Comparison of ENCODE assay signal across 10 mouse cellular contexts in genomic region chr19:56637035-56637683, GRCm38 (mm10).
DNase-seq lines count a peak whose midpoint lies in the region; ATAC-seq lines count a peak whose summit lies in the region.
"Had no signal": no experiment of that assay in that cellular context is flagged by ENCODE, and none has a peak within 500 bp of the region (broad histone marks: within the 10 kb centered on the region; RNA-seq: fewer than 3 reads in every experiment).

No protein-coding gene starts in this region.

- no peaks in the 10 kb centered on the region for H3K9me3 ChIP-seq in midbrain, embryonic 14.5 days (ENCODE audit: control insufficient read depth, low read length)
- peaks cover 2% of the 10 kb centered on the region; the same call in 1 of the 2 replicates for H3K9me3 ChIP-seq in midbrain, embryonic 13.5 days
- peaks cover 7% of the 10 kb centered on the region; the same call in 1 of the 2 replicates for H3K9me3 ChIP-seq in stomach, embryonic 16.5 days (replicated peaks; ENCODE audit: control insufficient read depth, low read length)
- H3K9me3 ChIP-seq: liver, embryonic 12.5 days had no signal

- no peak for ATAC-seq in midbrain, embryonic 14.5 days (ENCODE audit: low FRiP score, low TSS enrichment)
- ATAC-seq in midbrain, embryonic 13.5 days: no peak
- ATAC-seq in stomach, embryonic 16.5 days (ENCODE audit: insufficient read depth, low FRiP score): peak; percentile 81; the same call in 1 of the 2 replicates
- ATAC-seq: inflammation-experienced regulatory T-cells, adult 6 months; liver, embryonic 12.5 days had no signal

- H3K4me1 ChIP-seq in midbrain, embryonic 14.5 days (ENCODE audit: control insufficient read depth, insufficient read depth, low read length): no peaks in the 10 kb centered on the region
- 0 out of 2 replicates have a peak, but pooled peaks cover 3% of the 10 kb centered on the region for H3K4me1 ChIP-seq in midbrain, embryonic 13.5 days (replicated peaks)
- no peaks in the 10 kb centered on the region for H3K4me1 ChIP-seq in stomach, embryonic 16.5 days (ENCODE audit: control insufficient read depth, insufficient read depth, low read length)
- H3K4me1 ChIP-seq: liver, embryonic 12.5 days had no signal

- H3K9ac ChIP-seq in midbrain, embryonic 14.5 days (replicated peaks; ENCODE audit: low read length): no peak overlapping the region
- H3K9ac ChIP-seq in midbrain, embryonic 13.5 days (replicated peaks): no peak overlapping the region
- no peak overlapping the region for H3K9ac ChIP-seq in stomach, embryonic 16.5 days (ENCODE audit: low read length)
- H3K9ac ChIP-seq: liver, embryonic 12.5 days had no signal

- WGBS in midbrain, embryonic 14.5 days: 34% methylated on average over 12 of the region's 12 CpGs
- 34% methylated on average over 12 of the region's 12 CpGs for WGBS in midbrain, embryonic 13.5 days
- 51% methylated on average over 12 of the region's 12 CpGs for WGBS in stomach, embryonic 16.5 days

- H3K4me2 ChIP-seq in midbrain, embryonic 14.5 days (ENCODE audit: low read length): no peak overlapping the region
- H3K4me2 ChIP-seq in midbrain, embryonic 13.5 days (replicated peaks): no peak overlapping the region
- no peak overlapping the region for H3K4me2 ChIP-seq in stomach, embryonic 16.5 days (ENCODE audit: low read depth, low read length)
- H3K4me2 ChIP-seq: liver, embryonic 12.5 days had no signal

- no peak overlapping the region for H3K27ac ChIP-seq in midbrain, embryonic 14.5 days (replicated peaks; ENCODE audit: low read depth, low read length)
- no peak overlapping the region for H3K27ac ChIP-seq in midbrain, embryonic 13.5 days
- no peak overlapping the region for H3K27ac ChIP-seq in stomach, embryonic 16.5 days (ENCODE audit: low read length)
- H3K27ac ChIP-seq: liver, embryonic 12.5 days had no signal

- H3K27me3 ChIP-seq in midbrain, embryonic 14.5 days (ENCODE audit: control insufficient read depth, insufficient read depth, low read length): no peaks in the 10 kb centered on the region
- no peaks in the 10 kb centered on the region for H3K27me3 ChIP-seq in midbrain, embryonic 13.5 days
- H3K27me3 ChIP-seq in stomach, embryonic 16.5 days (ENCODE audit: control insufficient read depth, insufficient read depth, low read length): no peaks in the 10 kb centered on the region
- H3K27me3 ChIP-seq: liver, embryonic 12.5 days had no signal

- DNase-seq in cerebellum, adult 9-10 months: peak; percentile 32
- DNase-seq in cerebellum, postnatal 25 days: no peak
- DNase-seq in midbrain, embryonic 14.5 days: peak; percentile 42
- peak; percentile 29 to 71 for DNase-seq in layer of hippocampus, postnatal 14 days (ENCODE audit: low spot score in 2 of 2)
- no peak for DNase-seq in kidney, adult 11 months
- no peak for DNase-seq in adrenal gland, postnatal 10 days

- H3K36me3 ChIP-seq in midbrain, embryonic 14.5 days (ENCODE audit: control insufficient read depth, insufficient read depth, low read length): no peaks in the 10 kb centered on the region
- H3K36me3 ChIP-seq in midbrain, embryonic 13.5 days: no peaks in the 10 kb centered on the region
- H3K36me3 ChIP-seq in stomach, embryonic 16.5 days (ENCODE audit: control insufficient read depth, insufficient read depth, low read length): no peaks in the 10 kb centered on the region
- H3K36me3 ChIP-seq: liver, embryonic 12.5 days had no signal

- H3K4me3 ChIP-seq in midbrain, embryonic 14.5 days (replicated peaks; ENCODE audit: low read depth, low read length): no peak overlapping the region
- H3K4me3 ChIP-seq in midbrain, embryonic 13.5 days (replicated peaks): no peak overlapping the region
- H3K4me3 ChIP-seq in stomach, embryonic 16.5 days (replicated peaks; ENCODE audit: low read length): no peak overlapping the region
- H3K4me3 ChIP-seq: liver, embryonic 12.5 days had no signal

Comparison
In these comparisons a context has a peak if more than half of its experiments do, and no peak if none do; other contexts are left out.
1. DNase-seq: peak in cerebellum, adult 9-10 months (single experiment), midbrain, embryonic 14.5 days (single experiment) and layer of hippocampus, postnatal 14 days (2 of 2); none in cerebellum, postnatal 25 days (0 of 2), kidney, adult 11 months (single experiment) and adrenal gland, postnatal 10 days (single experiment).